13 mouse cellular contexts compared by ENCODE assay signal in the genomic region with DNA sequence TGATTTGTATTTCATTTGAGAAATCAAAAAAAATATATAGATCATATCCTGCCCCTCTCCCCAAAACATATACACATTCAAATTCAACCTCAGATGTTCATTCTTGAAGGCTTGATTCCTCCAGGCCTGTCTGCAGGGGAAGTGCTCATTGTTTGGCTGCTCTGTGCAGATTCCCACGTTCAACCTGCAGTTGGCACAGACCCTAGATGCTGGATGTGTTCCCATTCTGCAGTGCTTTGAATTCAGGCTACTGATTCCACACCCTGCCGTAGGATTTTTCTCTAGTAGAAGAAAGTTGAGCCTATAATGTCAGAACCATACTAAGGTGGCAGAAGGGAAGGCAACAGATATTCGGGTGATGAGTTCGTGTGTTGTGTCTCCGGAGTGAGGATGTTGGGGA.
DNase-seq lines count a peak whose midpoint lies in the region; ATAC-seq and TF ChIP-seq lines count a peak whose summit lies in the region.
"Had no signal": no experiment of that assay in that cellular context is flagged by ENCODE, and none has a peak within 500 bp of the region (broad histone marks: within the 10 kb centered on the region; RNA-seq: fewer than 3 reads in every experiment).

No protein-coding gene starts in this region.

- peak; percentile 6 to 54 for DNase-seq in frontal cortex, adult 2 months (ENCODE audit: extremely low spot score in 1 of 2, low spot score in 1 of 2)
- no peak for DNase-seq in frontal cortex, postnatal 25 days (ENCODE audit: low spot score in 2 of 2)
- DNase-seq in midbrain, postnatal 0 days (ENCODE audit: low spot score): peak; percentile 30
- peak; percentile 14 to 18 for DNase-seq in layer of hippocampus, postnatal 36 days
- no peak for DNase-seq in liver, embryonic 11.5 days (ENCODE audit: low spot score)
- no peak for DNase-seq in hindbrain, embryonic 10.5 days (ENCODE audit: low spot score)
- DNase-seq: kidney, adult 18-20 months; thymus, postnatal 4 days had no signal

- H3K27ac ChIP-seq in midbrain, postnatal 0 days (ENCODE audit: low read depth, low read length): no peak overlapping the region
- no peak overlapping the region for H3K27ac ChIP-seq in midbrain, embryonic 16.5 days (ENCODE audit: low read length)
- H3K27ac ChIP-seq in liver, embryonic 11.5 days (ENCODE audit: low read depth, low read length): no peak overlapping the region
- no peak overlapping the region for H3K27ac ChIP-seq in hindbrain, embryonic 10.5 days
- H3K27ac ChIP-seq: embryonic facial prominence, embryonic 12.5 days; liver, embryonic 14.5 days; stomach, embryonic 15.5 days had no signal

- no peaks in the 10 kb centered on the region for H3K36me3 ChIP-seq in midbrain, postnatal 0 days (ENCODE audit: insufficient read depth, low read length)
- no peaks in the 10 kb centered on the region for H3K36me3 ChIP-seq in midbrain, embryonic 16.5 days (ENCODE audit: control insufficient read depth, insufficient read depth, low read length)
- no peaks in the 10 kb centered on the region for H3K36me3 ChIP-seq in liver, embryonic 11.5 days (ENCODE audit: control insufficient read depth, insufficient read depth, low read length)
- H3K36me3 ChIP-seq in hindbrain, embryonic 10.5 days: no peaks in the 10 kb centered on the region
- H3K36me3 ChIP-seq: embryonic facial prominence, embryonic 12.5 days; stomach, embryonic 15.5 days had no signal

- H3K9me3 ChIP-seq in midbrain, postnatal 0 days (ENCODE audit: low read length): no peaks in the 10 kb centered on the region
- no peaks in the 10 kb centered on the region for H3K9me3 ChIP-seq in midbrain, embryonic 16.5 days (replicated peaks; ENCODE audit: control insufficient read depth, low read length, poor library complexity, severe bottlenecking)
- H3K9me3 ChIP-seq in liver, embryonic 11.5 days (ENCODE audit: control insufficient read depth, low read length): no peaks in the 10 kb centered on the region
- no peaks in the 10 kb centered on the region for H3K9me3 ChIP-seq in hindbrain, embryonic 10.5 days
- H3K9me3 ChIP-seq: embryonic facial prominence, embryonic 12.5 days; stomach, embryonic 15.5 days had no signal

- no peaks in the 10 kb centered on the region for H3K27me3 ChIP-seq in midbrain, postnatal 0 days (ENCODE audit: insufficient read depth, low read length)
- no peaks in the 10 kb centered on the region for H3K27me3 ChIP-seq in midbrain, embryonic 16.5 days (ENCODE audit: control insufficient read depth, insufficient read depth, low read depth, low read length)
- no peaks in the 10 kb centered on the region for H3K27me3 ChIP-seq in liver, embryonic 11.5 days (replicated peaks; ENCODE audit: control insufficient read depth, insufficient read depth, low read length)
- no peaks in the 10 kb centered on the region for H3K27me3 ChIP-seq in hindbrain, embryonic 10.5 days (ENCODE audit: insufficient read depth, poor library complexity, severe bottlenecking)
- H3K27me3 ChIP-seq: embryonic facial prominence, embryonic 12.5 days; stomach, embryonic 15.5 days had no signal

- H3K4me2 ChIP-seq in midbrain, postnatal 0 days (ENCODE audit: low read depth, low read length, poor library complexity, severe bottlenecking): no peak overlapping the region
- H3K4me2 ChIP-seq in midbrain, embryonic 16.5 days (ENCODE audit: low read length): no peak overlapping the region
- H3K4me2 ChIP-seq in liver, embryonic 11.5 days: no peak overlapping the region
- H3K4me2 ChIP-seq: embryonic facial prominence, embryonic 12.5 days; stomach, embryonic 15.5 days had no signal

- ATAC-seq in midbrain, postnatal 0 days (ENCODE audit: low FRiP score): no peak
- ATAC-seq in midbrain, embryonic 16.5 days: no peak
- ATAC-seq in liver, embryonic 11.5 days (replicated peaks; ENCODE audit: low FRiP score): no peak
- ATAC-seq: Patski had no signal

- no peak overlapping the region for H3K4me3 ChIP-seq in midbrain, postnatal 0 days (ENCODE audit: low read depth, low read length)
- H3K4me3 ChIP-seq in midbrain, embryonic 16.5 days (ENCODE audit: low read depth, low read length): no peak overlapping the region
- no peak overlapping the region for H3K4me3 ChIP-seq in liver, embryonic 11.5 days (ENCODE audit: low read depth, low read length)
- no peak overlapping the region for H3K4me3 ChIP-seq in hindbrain, embryonic 10.5 days
- H3K4me3 ChIP-seq: embryonic facial prominence, embryonic 12.5 days; stomach, embryonic 15.5 days had no signal

- no peaks in the 10 kb centered on the region for H3K4me1 ChIP-seq in midbrain, postnatal 0 days (ENCODE audit: insufficient read depth, low read length)
- H3K4me1 ChIP-seq in midbrain, embryonic 16.5 days (ENCODE audit: control insufficient read depth, insufficient read depth, low read length): peaks cover 2% of the 10 kb centered on the region; the same call in 1 of the 2 replicates
- H3K4me1 ChIP-seq in liver, embryonic 11.5 days (replicated peaks; ENCODE audit: control insufficient read depth, insufficient read depth, low read length): no peaks in the 10 kb centered on the region
- H3K4me1 ChIP-seq in hindbrain, embryonic 10.5 days (replicated peaks): no peaks in the 10 kb centered on the region
- H3K4me1 ChIP-seq: embryonic facial prominence, embryonic 12.5 days; stomach, embryonic 15.5 days had no signal

- WGBS in midbrain, postnatal 0 days: 65% methylated on average over 5 of the region's 5 CpGs
- WGBS in midbrain, embryonic 16.5 days: 71% methylated on average over 5 of the region's 5 CpGs
- WGBS in liver, embryonic 11.5 days: 78% methylated on average over 5 of the region's 5 CpGs
- WGBS in hindbrain, embryonic 10.5 days: 83% methylated on average over 5 of the region's 5 CpGs

- no peak for TF ChIP-seq CTCF in midbrain, postnatal 0 days (IDR thresholded peaks at IDR 0.05)

- H3K9ac ChIP-seq in midbrain, postnatal 0 days (replicated peaks; ENCODE audit: low read length, poor library complexity, severe bottlenecking): no peak overlapping the region
- no peak overlapping the region for H3K9ac ChIP-seq in midbrain, embryonic 16.5 days (ENCODE audit: low read depth, low read length)
- H3K9ac ChIP-seq in liver, embryonic 11.5 days (ENCODE audit: low read depth, low read length): no peak overlapping the region
- H3K9ac ChIP-seq: embryonic facial prominence, embryonic 12.5 days; liver, embryonic 14.5 days; stomach, embryonic 15.5 days had no signal

Comparison
In these comparisons a context has a peak if more than half of its experiments do, and no peak if none do; other contexts are left out.
1. DNase-seq: peak in frontal cortex, adult 2 months (2 of 2), midbrain, postnatal 0 days (single experiment) and layer of hippocampus, postnatal 36 days (2 of 2); none in frontal cortex, postnatal 25 days (0 of 2), liver, embryonic 11.5 days (single experiment) and hindbrain, embryonic 10.5 days (single experiment).